Mouse (Mus musculus) cerebellum, postnatal 25 days (tissue): ENCODE results near the gene Gucd1.
"Not testable (repeated sequence)": the region's sequence is repeated elsewhere in the genome, so short reads cannot be mapped to it uniquely, and the experiment has no call there.

ENCODE experiments used
- DNase-seq, 2 experiments: peaks; one replicate each; pipeline ENCODE4 v3.0.0; 2021; ENCODE audit warnings: mixed read lengths in 2 of 2

The Gucd1 gene

DNA sequence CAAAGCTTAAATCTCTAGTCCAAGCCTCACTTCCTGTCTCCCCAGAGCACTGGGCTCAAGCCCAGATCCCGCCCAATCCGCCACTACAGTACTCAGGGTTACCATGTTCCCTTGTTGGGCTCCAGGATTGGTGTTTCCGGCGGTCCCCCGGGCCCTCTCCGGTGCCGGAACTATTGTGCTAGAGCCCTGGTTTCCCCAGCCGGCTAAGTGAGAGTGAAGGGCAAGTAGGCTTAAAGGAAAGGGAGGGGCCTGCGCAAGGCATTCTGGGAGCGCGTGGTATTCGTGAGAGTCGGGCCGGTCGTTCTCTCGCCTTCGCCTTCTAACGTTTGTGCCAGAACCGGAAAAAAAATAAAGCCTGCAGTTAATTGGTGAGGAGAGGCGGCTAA, at the start of gene Gucd1:
Gene Gucd1 (minus strand): TSS at position 215 of the 386 bp plus-strand sequence.
- DNase-seq = peak; percentile 97 to 99

DNA sequence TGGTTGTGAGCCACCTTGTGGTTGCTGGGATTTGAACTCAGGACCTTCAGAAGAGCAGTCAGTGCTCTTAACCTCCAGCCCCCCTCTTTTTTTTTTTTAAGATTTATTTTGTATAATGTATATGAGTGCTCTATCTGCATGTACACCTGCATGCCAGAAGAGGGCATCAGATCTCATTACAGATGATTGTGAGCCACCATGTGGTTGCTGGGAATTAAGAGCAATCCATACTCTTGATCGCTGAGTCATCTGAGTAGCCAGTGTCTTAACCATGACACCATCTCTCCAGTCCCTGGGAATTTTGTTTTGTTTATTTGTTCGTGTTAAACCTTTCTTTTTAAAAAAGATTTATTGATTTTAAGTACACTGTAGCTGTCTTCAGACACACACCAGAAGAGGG, 49.0 kb upstream of the Gucd1 start:
- not testable (repeated sequence) for DNase-seq

DNA sequence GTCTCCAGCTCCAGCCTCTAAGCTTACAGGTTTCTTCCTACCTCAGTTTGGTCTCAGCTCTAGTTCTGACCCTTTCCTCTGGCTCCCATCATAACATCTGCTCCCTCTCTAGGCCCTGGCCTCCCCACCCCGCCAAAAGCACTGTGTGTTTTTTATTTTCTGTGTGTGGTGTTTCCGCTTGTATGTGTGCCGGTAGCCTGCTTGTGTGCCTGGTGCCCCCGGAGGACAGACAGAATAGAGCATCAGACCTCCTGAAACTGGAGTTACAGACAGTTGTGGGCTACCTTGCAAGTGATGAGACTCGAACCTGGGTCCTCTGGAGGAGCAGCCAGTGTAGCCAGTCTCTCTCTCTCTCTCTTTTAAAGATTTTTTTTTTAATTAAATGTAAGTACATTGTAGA, 48.5 kb upstream of the Gucd1 start:
- DNase-seq = no peak

DNA sequence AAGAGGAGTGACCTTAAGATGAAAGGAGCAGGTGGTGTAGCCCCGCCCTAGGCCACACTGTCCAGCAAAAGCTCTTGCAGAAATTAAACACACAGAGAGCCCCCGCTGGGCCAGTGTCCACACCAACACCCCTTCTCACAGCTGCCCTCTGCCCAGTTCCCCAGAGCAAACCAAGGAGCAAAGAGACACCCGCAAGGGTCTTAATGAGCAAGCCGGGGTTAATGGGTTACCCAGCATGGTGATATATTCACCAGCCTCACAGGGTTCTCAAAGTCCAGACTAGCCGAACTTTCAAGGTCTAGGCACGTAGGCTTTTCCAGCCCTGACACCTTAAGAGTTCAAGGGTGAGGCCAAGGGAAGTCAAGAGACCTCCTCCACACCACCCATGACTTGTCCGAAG, 48.1 kb upstream of the Gucd1 start:
- DNase-seq = no peak

DNA sequence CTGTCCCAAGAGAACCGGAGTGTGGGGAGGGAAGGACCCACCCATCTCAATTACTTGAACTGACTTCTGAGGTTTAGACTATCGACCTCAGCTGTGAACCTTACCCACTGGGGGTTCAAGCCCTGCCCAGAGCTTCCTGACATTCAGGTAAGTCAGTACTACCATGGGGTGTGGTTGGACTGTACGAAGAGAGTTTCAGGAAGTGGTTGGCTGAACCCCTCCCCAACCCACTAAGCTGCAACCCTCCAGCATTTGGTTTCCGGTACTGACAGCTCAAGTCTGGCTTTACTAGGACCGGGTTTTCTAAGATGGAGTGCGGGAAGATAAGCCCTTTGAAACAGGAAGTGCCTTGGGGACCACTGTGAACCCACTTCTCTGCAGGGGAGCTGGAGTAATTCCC, 47.7 kb upstream of the Gucd1 start:
- no peak for DNase-seq

DNA sequence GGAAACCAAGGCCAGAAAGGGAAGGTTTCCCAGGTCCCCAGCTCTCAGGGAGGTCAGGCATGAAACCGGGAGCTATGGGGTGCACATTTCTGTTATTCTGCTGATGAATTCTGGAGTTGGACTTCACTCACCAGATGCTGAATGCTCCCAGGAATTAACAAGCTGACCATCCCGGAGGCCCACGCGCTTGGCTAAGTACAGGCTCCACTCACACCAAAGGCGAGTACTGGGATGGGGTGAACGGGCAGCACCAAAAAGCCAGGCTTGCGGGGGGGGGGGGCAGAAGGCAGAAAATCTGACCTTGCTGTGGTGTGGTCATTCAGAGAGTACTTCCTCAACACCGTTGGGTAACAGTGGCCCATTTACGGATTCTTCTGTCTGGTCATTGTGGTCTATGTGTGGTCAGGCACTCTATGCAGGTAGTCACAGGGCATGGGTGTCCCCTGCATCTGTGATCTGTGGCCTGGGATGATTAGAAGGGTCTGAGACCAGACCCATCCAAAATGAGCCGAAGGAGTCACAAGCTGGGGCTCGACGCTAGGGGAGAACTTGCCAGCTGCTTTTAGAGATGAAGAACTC, 47.0 kb upstream of the Gucd1 start:
- no peak for DNase-seq

DNA sequence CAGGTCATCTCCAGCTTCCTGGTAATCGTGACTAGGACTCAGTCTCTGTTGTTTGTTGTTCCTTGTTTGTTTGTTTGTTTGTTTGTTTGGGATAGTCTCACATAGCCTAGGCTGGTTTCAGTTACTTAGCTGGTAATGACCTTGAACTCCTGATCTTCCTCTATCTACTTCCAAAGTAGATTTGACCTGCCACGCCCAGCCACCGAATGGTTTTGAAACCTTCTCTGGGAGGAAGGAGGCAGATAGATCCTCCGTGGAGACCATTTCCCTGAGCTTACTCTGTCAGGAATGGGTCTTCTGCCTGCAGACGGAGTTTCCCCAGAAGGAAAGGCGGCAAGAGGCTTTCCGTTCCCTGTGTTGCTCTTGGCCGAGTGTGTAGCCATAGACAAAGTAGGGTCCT, 44.8 kb upstream of the Gucd1 start:
- DNase-seq = no peak

DNA sequence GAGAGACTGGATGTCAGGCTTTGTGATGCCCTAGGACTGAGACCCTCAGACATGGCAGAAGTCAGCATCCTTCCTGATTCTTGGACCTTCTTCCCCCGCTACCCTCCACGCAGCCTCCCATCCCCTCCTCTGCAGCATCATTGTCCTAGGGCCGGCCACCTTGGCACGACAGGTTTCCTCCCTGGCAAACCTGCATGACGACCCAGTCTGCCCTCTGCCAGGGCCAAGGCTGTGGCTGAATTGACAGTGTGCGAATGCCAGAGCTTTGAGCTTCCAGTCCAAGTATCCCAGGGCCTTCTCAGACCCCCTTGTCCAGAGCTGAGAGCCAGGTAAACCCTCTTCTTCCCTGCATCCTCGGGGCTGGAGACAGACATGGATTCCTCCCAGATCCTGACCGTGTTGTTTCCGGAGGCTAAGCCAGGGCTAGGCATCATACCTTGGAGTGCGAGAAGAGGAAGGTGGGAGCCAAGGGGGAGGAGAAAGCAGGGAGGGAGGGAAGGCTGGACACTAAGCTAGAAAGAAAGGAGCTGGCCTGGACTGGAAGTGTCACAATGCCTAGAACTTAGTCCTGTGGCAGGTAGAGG, 43.4 kb upstream of the Gucd1 start, which contains the start of gene Ggt1:
Gene Ggt1 (plus strand): TSS at position 534 of the 584 bp plus-strand sequence.
- DNase-seq = peak; percentile 54 to 55

DNA sequence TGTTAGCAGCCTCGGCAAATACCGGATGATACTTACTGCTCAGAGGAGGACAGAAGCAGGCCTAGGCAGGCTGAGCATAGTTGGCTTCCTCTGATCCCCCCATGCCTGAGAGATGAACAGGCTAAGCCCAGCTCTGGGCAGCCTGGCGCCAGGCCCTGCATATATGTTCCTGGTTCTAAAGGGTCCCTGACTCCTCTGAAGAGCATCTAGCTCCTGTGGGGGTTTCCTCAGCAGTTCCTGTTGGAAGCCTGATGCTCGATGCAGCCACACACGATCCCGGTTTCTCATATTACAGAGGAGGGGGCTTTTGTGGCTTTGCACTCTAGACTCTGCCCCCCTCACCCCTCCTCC, 42.8 kb upstream of the Gucd1 start:
- DNase-seq = no peak

DNA sequence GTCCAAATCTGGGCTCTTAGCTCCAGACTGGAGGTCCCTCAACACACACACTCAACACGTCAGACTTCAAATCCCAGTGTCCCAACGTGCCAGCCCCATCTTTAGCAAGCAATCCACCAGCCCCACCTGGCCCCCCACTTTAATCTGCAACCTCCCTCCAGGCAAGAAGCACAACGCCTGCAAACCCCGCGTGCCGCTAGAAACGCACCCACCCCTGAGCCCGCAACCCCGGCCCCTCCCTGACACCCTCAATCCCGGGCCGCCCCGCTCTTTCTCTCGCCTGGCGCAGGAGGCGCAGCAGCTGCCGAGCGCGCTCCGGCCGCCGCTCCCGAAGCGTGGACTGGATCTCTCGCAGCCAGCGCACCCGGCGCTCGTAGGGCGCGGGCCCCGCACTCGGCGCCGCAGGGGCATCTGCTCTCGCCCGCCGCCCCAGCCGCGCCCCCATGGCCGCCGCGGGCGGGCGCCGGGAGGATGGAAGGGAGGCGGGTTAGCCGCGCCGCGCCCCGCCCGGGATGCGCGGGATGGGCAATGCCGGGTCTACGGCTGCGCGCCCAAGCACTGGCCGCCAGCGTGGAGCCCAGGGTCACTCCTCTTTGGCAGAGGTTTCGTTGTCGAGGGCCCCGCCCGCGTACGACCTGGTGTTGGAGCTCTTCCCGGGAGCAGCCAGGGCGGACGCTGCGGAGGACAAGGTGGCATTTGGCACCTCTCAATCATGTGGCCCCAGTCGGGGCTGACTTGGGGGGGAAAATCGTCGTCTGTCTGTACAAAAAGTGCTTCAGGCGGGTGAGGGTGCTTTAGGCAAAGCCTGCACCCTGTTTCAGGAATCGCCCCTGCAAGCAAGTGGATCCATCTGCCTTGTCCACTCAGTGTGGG, 42.1 kb upstream of the Gucd1 start, which contains the start of gene Lrrc75b:
Gene Lrrc75b (minus strand): TSS at position 655 of the 873 bp plus-strand sequence.
- peak; percentile 87 to 89 for DNase-seq

DNA sequence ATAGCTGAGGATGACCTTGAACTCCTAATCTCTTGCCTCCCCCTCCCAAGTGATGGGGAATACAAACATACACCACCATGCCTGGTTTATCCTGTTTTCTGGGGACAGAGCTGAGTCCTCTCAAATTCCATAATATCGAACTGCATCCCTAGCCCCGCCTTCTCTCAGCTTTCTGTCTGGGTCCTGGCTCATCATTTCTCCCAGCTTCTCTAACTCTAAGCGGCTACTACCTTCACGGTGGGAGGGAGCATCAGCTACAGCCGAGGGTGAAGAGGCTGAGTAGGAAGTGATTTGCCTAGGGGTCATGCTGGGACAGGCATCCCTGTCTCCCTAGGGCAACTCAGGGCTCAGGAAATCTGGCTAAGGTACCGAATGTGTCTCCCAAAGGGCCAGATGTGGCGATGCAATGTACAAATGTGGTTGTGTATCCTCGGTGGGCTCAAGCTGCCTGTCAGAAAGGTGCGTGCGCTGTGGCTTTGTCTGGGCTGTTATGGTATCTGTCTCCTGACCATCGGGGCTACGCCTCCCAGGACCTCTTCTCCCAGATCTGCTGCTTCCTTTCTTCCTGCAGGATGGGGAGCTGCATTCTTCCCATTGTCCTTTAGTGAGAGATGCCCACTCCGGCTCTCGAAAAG, 41.4 kb upstream of the Gucd1 start:
- no peak for DNase-seq

DNA sequence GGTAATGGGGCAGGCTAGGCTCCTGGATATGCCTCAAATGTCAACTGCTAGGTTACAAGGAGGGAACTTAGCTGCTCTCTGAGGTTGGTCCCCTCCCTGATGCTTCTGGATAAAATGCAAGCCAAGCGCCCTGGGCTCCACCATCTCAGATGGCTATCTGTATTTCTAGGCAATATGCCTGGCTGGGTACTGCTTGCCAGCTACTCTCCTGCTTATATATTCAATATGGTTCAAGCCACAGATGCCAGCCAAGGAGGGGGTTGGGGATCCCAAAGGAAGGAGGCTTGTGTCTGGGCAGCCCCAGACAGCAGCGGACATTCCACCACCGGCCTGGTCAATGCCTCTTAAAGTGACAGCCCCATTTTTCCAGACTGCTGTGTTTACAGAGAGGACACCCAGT, 40.7 kb upstream of the Gucd1 start:
- peak; percentile 80 to 86 for DNase-seq

DNA sequence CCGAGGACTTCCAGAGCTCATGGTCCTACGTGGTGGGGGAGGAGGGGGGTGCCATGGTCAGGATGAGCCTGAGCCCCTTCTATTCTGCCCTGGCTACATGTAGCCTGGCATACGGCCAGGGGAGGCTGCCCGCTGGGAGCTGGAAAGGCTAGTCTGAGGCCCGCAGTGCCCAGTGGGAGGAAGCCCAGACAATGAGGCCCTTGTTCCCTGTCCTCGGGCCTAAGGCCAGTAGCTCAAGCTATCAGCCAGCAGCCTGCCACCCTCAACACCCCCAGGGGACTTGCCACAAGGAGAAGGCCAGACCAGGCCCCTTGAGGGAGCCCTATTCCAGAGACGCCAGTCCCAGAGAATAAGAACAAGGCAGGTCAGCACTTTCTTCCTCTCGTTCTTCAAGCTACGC, 38.3 kb upstream of the Gucd1 start:
- peak; percentile 51 to 71 for DNase-seq

DNA sequence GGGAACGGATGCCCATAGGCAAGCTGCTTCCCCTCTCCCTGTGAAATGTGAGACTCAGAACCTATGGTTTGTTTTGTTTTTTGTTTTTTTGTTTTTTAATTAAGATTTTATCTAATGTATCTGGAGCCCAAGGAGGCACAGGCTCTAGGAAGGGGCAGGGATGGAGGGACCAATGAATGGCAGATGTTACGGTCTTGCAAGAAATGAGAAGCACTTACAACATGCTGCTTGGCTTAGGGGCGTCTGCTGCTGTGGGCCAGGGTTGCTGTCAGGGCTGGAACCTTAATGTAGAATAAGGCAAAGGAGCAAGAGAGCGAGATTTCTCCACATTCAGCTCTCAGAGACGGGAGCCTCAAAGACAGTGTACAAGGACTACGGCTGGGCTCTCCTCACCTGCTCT, 37.8 kb upstream of the Gucd1 start:
- no peak for DNase-seq

DNA sequence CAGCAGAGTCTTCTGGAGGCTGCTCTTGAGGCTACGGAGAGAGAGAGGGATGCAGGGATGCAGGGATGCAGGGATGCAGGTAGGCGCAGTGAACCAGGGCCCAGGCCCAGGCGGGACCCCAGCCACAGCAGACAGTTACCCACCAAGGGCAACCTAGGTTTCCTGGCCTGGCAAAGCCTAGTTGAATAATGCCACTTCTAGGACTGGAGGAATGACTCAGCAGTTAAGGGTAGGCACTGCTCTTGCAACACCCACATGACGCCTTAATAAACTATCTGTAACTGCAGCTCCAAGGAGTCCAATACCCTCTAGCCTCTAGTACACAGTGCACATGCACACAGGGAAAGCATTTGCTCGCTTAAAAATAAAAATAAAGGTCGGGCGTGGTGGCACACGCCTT, 36.3 kb upstream of the Gucd1 start:
- DNase-seq = no peak

DNA sequence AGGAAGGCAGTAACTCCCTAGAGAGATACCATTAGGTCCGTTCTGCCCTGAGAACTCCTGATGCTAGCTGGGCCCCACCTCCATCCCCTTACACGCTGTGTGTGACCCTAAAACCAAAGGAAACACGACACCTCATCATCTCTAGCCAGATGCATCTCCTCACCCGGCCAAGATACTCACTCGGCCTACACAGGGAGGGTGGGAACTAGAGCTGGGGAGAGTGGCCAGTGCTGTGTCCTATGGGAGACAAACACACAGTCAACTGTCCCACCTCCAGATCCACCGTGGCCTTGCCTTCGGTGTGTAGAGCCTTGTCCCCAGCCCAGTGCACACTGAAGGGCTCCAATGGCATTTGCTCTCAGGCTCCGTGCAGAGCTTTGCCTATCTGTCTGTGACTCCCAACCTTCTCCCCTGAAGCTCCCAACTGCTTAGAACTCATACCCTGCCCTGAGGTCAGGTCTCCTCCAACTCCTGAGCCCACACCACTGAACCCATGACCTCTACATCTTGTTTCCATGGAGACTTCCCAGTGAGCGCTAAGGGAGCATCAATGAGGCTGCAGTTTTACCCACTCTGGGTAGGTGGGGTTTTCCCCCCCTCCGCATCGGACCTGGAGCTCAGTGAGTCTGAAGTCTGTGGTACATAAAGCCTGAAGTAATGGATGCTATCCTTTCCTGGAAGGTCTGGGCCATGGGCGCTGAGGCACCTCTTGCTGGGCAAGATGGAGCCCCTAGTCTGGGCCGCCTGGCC, 35.1 kb upstream of the Gucd1 start:
- DNase-seq = no peak

DNA sequence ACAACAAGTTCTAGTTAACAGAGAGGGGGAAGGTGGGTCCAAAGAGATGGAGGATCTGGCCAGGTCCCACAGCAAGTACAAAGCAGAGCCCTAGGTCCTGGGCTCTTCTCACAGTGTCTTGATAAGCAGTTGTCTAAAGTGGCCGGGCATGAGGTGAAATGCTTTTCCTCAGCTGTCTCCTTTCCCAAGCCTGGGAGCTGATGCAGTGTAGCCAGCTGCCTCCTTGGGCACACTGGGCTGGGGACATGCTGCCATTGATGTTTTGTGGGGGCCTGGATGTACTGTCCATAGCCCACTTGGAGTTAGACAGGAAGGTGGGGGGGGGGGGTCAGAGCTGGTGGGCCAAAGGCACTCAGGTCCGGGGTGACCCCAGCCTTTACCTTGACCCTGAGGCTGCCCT, 34.3 kb upstream of the Gucd1 start:
- no peak for DNase-seq

DNA sequence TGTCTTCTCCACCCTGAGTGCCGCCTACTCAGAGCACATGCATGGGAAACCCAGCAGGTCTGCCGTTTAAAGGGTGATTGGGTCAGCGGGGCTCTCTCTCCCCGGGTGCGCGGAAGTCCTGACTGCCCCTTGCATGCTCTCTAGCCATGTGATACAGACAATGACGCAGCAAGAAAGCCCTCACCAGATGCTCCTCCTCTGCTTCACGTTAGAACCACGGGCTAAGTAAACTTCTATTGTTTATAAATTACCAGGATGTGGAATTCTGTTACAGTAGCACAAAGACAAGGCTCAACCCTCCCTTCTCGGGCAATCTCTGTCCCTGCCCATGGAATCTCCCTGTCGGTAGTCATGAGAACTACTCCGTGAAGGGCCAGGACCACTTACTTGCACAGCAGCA, 33.4 kb upstream of the Gucd1 start:
- no peak for DNase-seq

DNA sequence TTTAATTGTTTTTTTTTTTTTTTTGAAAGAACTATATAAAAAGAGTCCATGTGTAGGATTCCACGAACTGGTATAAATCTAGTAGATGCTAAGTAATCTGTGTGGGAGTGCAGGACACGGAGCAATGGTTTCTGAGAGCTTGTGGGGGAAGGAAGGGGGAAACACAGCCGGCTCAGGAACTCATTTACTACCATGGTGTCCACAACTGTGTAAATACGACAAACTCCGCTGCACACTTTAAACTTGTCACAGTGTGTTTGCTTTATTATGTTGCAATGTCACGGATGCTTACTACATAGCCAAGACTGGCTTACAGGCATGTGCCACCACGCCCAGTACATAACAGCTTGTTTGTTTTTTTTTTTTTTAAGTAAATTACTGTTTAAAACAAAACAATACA, 32.1 kb upstream of the Gucd1 start:
- DNase-seq = no peak

DNA sequence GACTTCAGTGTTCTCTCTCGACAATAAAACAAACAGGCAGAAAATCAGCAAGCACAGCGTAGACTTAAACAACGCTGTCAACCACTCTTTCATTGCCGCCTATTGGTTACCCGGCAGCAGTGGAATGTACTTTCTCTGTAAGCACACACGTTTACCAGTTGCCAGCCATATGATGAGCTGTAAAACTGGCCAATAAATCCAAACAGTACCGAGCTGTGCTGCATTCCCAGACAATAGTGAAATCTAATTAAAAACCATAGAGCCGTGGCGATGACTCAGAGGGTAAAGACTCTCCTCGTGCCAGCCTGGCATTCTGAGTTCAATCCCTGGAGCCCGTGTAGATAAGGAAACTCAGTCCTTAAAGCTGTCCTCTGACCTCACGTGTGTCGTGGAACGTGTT, 30.7 kb upstream of the Gucd1 start:
- DNase-seq = no peak

DNA sequence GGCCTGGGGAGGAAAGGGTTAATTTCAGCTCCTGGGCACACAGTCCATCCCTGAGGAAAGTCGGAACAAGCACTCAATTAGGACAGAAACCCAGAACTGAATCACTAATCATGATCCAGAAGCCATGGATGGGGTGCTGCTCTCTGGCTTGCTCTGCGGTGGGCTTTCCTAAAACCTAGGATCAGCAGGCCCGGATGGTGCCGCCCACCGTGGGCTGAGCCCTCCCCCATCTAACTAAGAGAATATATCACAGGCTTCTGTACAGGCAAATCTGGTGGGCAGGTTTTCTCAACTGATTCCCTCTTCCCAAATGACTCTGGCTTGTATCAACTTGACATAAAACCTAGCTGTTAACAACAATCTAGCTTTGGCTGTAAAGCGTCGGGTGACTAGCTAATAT, 30.1 kb upstream of the Gucd1 start:
- no peak for DNase-seq

DNA sequence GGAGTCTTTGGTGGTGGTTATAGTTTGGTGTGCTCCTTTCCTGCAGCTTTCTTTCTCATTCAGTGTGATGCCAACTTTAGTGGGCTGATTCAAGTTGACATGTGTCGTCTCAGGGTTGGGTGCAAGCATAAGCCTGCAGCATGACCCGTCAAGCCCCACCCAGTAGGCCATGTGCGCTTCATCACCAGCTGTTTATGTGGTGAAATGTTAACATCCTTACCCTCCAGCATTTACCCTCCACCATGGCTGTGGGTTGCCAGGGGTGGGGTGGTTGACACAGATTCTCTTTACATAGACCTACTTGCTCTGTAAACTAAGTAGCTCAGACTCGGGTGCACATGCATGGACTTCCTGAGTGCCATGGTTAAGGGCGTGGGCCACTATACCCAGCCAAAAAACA, 18.4 kb upstream of the Gucd1 start:
- DNase-seq = no peak

DNA sequence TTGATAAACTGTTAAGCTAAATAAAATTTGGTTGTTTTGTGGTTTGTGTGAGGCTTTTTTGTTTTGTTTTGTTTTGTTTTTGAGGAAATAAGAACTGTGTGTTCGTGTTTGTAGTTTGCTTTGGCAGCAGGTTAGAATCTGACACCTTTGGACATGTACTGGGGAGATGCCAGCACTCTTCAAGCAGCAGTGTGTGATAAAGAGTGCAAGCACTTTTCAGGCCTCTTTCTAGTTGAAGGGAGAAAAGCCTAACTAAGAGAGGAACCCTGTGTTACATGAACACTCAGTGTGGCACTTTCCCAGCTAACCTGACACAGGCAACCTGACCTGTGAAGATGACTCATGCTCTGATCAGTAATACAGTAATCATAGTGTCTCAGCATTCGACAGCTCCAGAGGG, 17.7 kb upstream of the Gucd1 start:
- DNase-seq = no peak
